Comparison of ENCODE assay signal across 8 mouse cellular contexts in genomic region chr15:89210915-89211715, GRCm38 (mm10). TPM values are rescaled to one million over a fixed set of nuclear protein-coding genes. Genes with fewer than 3 reads are reported as not detected.
DNase-seq lines count a peak whose midpoint lies in the region; ATAC-seq and TF ChIP-seq lines count a peak whose summit lies in the region.

Gene Ppp6r2 (plus strand): TSS chr15:89211553.

- H3K9me3 ChIP-seq in kidney, embryonic 14.5 days (ENCODE audit: control insufficient read depth, low read length): no peaks in the 10 kb centered on the region
- H3K9me3 ChIP-seq in limb, embryonic 14.5 days (ENCODE audit: control insufficient read depth, low read length): no peaks in the 10 kb centered on the region
- no peaks in the 10 kb centered on the region for H3K9me3 ChIP-seq in midbrain, embryonic 16.5 days (replicated peaks; ENCODE audit: control insufficient read depth, low read length, poor library complexity, severe bottlenecking)

- peaks cover 7% of the 10 kb centered on the region; the same call in 1 of the 2 replicates for H3K4me1 ChIP-seq in bone marrow macrophage, adult 2 months (ENCODE audit: control insufficient read depth, insufficient read depth, low read length)
- no peaks in the 10 kb centered on the region for H3K4me1 ChIP-seq in embryonic fibroblast, embryonic 13.5 days (ENCODE audit: control insufficient read depth, insufficient read depth, low read length)
- H3K4me1 ChIP-seq in kidney, embryonic 14.5 days (ENCODE audit: control insufficient read depth, insufficient read depth, low read length): no peaks in the 10 kb centered on the region
- H3K4me1 ChIP-seq in limb, embryonic 14.5 days (ENCODE audit: control insufficient read depth, insufficient read depth, low read length): peaks cover 8% of the 10 kb centered on the region; the same call in 1 of the 2 replicates
- peaks cover 31% of the 10 kb centered on the region for H3K4me1 ChIP-seq in midbrain, embryonic 16.5 days (ENCODE audit: control insufficient read depth, insufficient read depth, low read length)
- H3K4me1 ChIP-seq in spleen, adult 2 months (ENCODE audit: control insufficient read depth, insufficient read depth, insufficient read length): peaks cover 4% of the 10 kb centered on the region; the same call in 1 of the 2 replicates

- TF ChIP-seq POLR2A in bone marrow macrophage, adult 2 months (IDR thresholded peaks at IDR 0.05; ENCODE audit: borderline replicate concordance, low read depth, low read length): no peak
- peak; percentile 60 for TF ChIP-seq POLR2A in embryonic fibroblast, embryonic 13.5 days (IDR thresholded peaks at IDR 0.05; ENCODE audit: low read depth, low read length)
- TF ChIP-seq POLR2A in limb, embryonic 14.5 days (IDR thresholded peaks at IDR 0.05; ENCODE audit: borderline replicate concordance, extremely low read depth, insufficient read depth, insufficient read length): 0 out of 2 replicates have a peak, but pooled peaks have one; percentile 20
- no peak; the same call in 1 of the 2 replicates for TF ChIP-seq POLR2A in spleen, adult 2 months (IDR thresholded peaks at IDR 0.05; ENCODE audit: low read depth, low read length)

- peak within 1 kb of the TSS; percentile 86 for H3K9ac ChIP-seq in kidney, embryonic 14.5 days (ENCODE audit: low read depth, low read length)
- H3K9ac ChIP-seq in limb, embryonic 14.5 days (ENCODE audit: low read depth, low read length, severe bottlenecking): peak within 1 kb of the TSS; percentile 96
- peak within 1 kb of the TSS; percentile 99 for H3K9ac ChIP-seq in midbrain, embryonic 16.5 days (ENCODE audit: low read depth, low read length)

- 4% methylated on average over 40 of the region's 73 CpGs for WGBS in kidney, embryonic 14.5 days
- WGBS in limb, embryonic 14.5 days: 5% methylated on average over 36 of the region's 73 CpGs
- 3% methylated on average over 51 of the region's 73 CpGs for WGBS in midbrain, embryonic 16.5 days
- 3% methylated on average over 64 of the region's 73 CpGs for WGBS in spleen, adult 2 months

- H3K27me3 ChIP-seq in kidney, embryonic 14.5 days (ENCODE audit: control insufficient read depth, insufficient read depth, low read length): no peaks in the 10 kb centered on the region
- H3K27me3 ChIP-seq in limb, embryonic 14.5 days (ENCODE audit: control insufficient read depth, insufficient read depth, low read length): no peaks in the 10 kb centered on the region
- H3K27me3 ChIP-seq in midbrain, embryonic 16.5 days (ENCODE audit: control insufficient read depth, insufficient read depth, low read depth, low read length): no peaks in the 10 kb centered on the region
- H3K27me3 ChIP-seq in spleen, adult 2 months (ENCODE audit: control insufficient read depth, insufficient read depth, low read length): no peaks in the 10 kb centered on the region

- no peak for TF ChIP-seq CTCF in bone marrow macrophage, adult 2 months (IDR thresholded peaks at IDR 0.05; ENCODE audit: low read depth, low read length)
- TF ChIP-seq CTCF in embryonic fibroblast, embryonic 13.5 days (IDR thresholded peaks at IDR 0.05; ENCODE audit: borderline replicate concordance, insufficient read depth, low read length): no peak
- no peak for TF ChIP-seq CTCF in spleen, adult 2 months (IDR thresholded peaks at IDR 0.05; ENCODE audit: extremely low read depth, insufficient read depth, insufficient read length, insufficient replicate concordance)

- peak within 1 kb of the TSS; percentile 72 for H3K27ac ChIP-seq in bone marrow macrophage, adult 2 months (ENCODE audit: insufficient read depth, low read depth, low read length)
- H3K27ac ChIP-seq in embryonic fibroblast, embryonic 13.5 days (ENCODE audit: insufficient read depth, low read length): peak within 1 kb of the TSS; percentile 39
- H3K27ac ChIP-seq in kidney, embryonic 14.5 days (ENCODE audit: low read depth, low read length): peak within 1 kb of the TSS; percentile 72
- peak within 1 kb of the TSS; percentile 65 for H3K27ac ChIP-seq in limb, embryonic 14.5 days (replicated peaks; ENCODE audit: low read depth, low read length)
- H3K27ac ChIP-seq in midbrain, embryonic 16.5 days (ENCODE audit: low read length): peak within 1 kb of the TSS; percentile 94
- peak within 1 kb of the TSS; percentile 85 for H3K27ac ChIP-seq in spleen, adult 2 months (ENCODE audit: insufficient read depth, low read length)

- H3K4me3 ChIP-seq in bone marrow macrophage, adult 2 months (ENCODE audit: insufficient read depth, low read length): peak within 1 kb of the TSS; percentile 91
- peak within 1 kb of the TSS; percentile 87 for H3K4me3 ChIP-seq in embryonic fibroblast, embryonic 13.5 days (ENCODE audit: insufficient read depth, low read length)
- peak within 1 kb of the TSS; percentile 94 for H3K4me3 ChIP-seq in kidney, embryonic 14.5 days (ENCODE audit: low read length)
- H3K4me3 ChIP-seq in limb, embryonic 14.5 days (replicated peaks; ENCODE audit: low read length): peak within 1 kb of the TSS; percentile 94
- peak within 1 kb of the TSS; percentile 98 for H3K4me3 ChIP-seq in midbrain, embryonic 16.5 days (ENCODE audit: low read depth, low read length)
- peak within 1 kb of the TSS; percentile 85 for H3K4me3 ChIP-seq in spleen, adult 2 months (ENCODE audit: extremely low read depth, insufficient read depth, insufficient read length)

- peak within 1 kb of the TSS; percentile 68 for H3K4me2 ChIP-seq in kidney, embryonic 14.5 days (replicated peaks; ENCODE audit: low read depth, low read length)
- H3K4me2 ChIP-seq in limb, embryonic 14.5 days (replicated peaks; ENCODE audit: low read depth, low read length, severe bottlenecking): peak within 1 kb of the TSS; percentile 85
- peak within 1 kb of the TSS; percentile 90 for H3K4me2 ChIP-seq in midbrain, embryonic 16.5 days (ENCODE audit: low read length)

- peak; percentile 79 to 84 for DNase-seq in B cell, adult 2 months
- DNase-seq in heart, adult 9 months (ENCODE audit: low spot score in 2 of 2): peak; percentile 87 to 89
- DNase-seq in limb, embryonic 14.5 days (ENCODE audit: low spot score): peak; percentile 72
- peak; percentile 52 to 72 for DNase-seq in spleen, adult 2 months (ENCODE audit: low read depth in 1 of 2, low spot score in 2 of 2)

- H3K36me3 ChIP-seq in kidney, embryonic 14.5 days (ENCODE audit: control insufficient read depth, insufficient read depth, low read length): no peaks in the 10 kb centered on the region
- H3K36me3 ChIP-seq in limb, embryonic 14.5 days (ENCODE audit: control insufficient read depth, insufficient read depth, low read length): peaks cover 8% of the 10 kb centered on the region; the same call in 1 of the 2 replicates
- peaks cover 4% of the 10 kb centered on the region; the same call in 1 of the 2 replicates for H3K36me3 ChIP-seq in midbrain, embryonic 16.5 days (ENCODE audit: control insufficient read depth, insufficient read depth, low read length)
- no peaks in the 10 kb centered on the region for H3K36me3 ChIP-seq in spleen, adult 2 months (ENCODE audit: control insufficient read depth, insufficient read depth, low read length)

- ATAC-seq in kidney, embryonic 14.5 days (ENCODE audit: low FRiP score, low TSS enrichment): peak; percentile 88
- peak; percentile 87 for ATAC-seq in limb, embryonic 14.5 days (ENCODE audit: low FRiP score, low read depth)
- ATAC-seq in midbrain, embryonic 16.5 days: peak; percentile 82

RNA-seq across cellular contexts. Expression of gene Ppp6r2, which starts in this region (rescaled TPM):
- 31.6 and 32.7 TPM in 2 replicates for polyA plus RNA-seq in bone marrow macrophage, adult 2 months (2012; ENCODE audit: insufficient read depth, insufficient read length, missing spikeins)
- 32.4 and 43.1 TPM in 2 replicates for polyA plus RNA-seq in embryonic fibroblast, embryonic 13.5 days (2011; ENCODE audit: insufficient read length, low read depth, missing spikeins)
- polyA plus RNA-seq in kidney, embryonic 14.5 days (2014; fragmentation: Nextera tagmentation; extraction: Ambion mirVana): 23.6 and 29.8 TPM in 2 replicates
- polyA plus RNA-seq in limb, embryonic 14.5 days (2012; rRNA removed): 59.0 and 71.5 TPM in 2 replicates
- polyA plus RNA-seq in limb, embryonic 14.5 days (2014; fragmentation: Nextera tagmentation; extraction: Ambion mirVana): 28.3 and 31.7 TPM in 2 replicates
- polyA plus RNA-seq in midbrain, embryonic 16.5 days (2015; fragmentation: Nextera tagmentation; extraction: Ambion mirVana): 76.7 and 82.0 TPM in 2 replicates
- 120 and 255 TPM in 2 replicates for polyA plus RNA-seq in spleen, adult 2 months (2012; rRNA removed)

Comparison
In these comparisons a context has a peak if more than half of its experiments do, and no peak if none do; other contexts are left out.
1. Peak in every context shown above with its lines: DNase-seq, ATAC-seq, H3K4me3 ChIP-seq and H3K27ac ChIP-seq.
2. H3K27ac ChIP-seq: peak in every context shown above with its lines; median percentile 94 in midbrain, embryonic 16.5 days; 85 in spleen, adult 2 months; 72 in bone marrow macrophage, adult 2 months; 72 in kidney, embryonic 14.5 days; 65 in limb, embryonic 14.5 days; 39 in embryonic fibroblast, embryonic 13.5 days.
3. POLR2A ChIP-seq: peak in embryonic fibroblast, embryonic 13.5 days (single experiment) and limb, embryonic 14.5 days (single experiment); none in bone marrow macrophage, adult 2 months (single experiment) and spleen, adult 2 months (single experiment).